Mouse (Mus musculus) retina, postnatal 1 day (tissue): ENCODE measurements around the gene Fam83c.

Experiments
- DNase-seq: peaks from one replicate; pipeline ENCODE4 v3.0.0-alpha.2; 2012

Fam83c gene

DNA sequence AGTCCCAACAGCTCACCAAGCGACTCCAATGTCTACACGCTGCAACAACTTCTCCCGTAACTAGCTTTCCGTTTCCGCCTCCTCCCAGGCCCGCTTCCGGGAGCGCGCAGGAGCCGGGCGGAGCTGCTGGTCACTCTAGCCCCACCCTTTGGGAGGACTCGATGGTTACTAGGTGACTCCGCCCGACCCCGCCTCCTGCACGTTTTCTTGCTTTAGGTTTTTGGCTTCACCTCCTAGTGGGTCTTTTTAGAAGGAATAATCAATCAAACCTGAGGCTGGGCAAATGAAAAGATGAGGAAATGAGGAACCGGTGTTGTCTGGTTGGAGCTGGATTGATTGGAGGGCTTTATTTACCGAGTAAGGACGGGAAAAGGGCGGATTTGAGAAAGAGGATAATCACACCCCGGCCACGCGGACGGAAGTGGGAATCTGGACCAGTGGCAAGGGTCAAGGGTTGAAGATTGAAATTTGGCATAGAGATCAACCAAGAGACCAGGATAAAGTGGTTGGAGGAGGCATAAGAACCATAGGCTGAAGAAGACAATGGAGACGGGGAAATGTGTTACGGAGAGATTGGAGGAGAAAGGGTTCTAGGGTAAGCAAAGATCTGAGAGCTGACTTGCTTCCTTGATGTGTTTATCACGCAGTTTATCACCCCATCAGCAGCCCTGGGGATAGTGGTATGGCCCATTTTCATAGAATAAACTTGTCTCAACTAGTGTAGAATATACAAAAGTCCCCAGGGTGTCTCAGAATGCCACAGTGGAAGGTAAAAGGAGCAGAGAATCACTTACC is 7.8 kb downstream of the Fam83c start, which contains the start of gene Eif6:
Gene Eif6, minus strand, starts transcription at position 296 of the 795 bp plus-strand sequence.
- peak; percentile 94 for DNase-seq

DNA sequence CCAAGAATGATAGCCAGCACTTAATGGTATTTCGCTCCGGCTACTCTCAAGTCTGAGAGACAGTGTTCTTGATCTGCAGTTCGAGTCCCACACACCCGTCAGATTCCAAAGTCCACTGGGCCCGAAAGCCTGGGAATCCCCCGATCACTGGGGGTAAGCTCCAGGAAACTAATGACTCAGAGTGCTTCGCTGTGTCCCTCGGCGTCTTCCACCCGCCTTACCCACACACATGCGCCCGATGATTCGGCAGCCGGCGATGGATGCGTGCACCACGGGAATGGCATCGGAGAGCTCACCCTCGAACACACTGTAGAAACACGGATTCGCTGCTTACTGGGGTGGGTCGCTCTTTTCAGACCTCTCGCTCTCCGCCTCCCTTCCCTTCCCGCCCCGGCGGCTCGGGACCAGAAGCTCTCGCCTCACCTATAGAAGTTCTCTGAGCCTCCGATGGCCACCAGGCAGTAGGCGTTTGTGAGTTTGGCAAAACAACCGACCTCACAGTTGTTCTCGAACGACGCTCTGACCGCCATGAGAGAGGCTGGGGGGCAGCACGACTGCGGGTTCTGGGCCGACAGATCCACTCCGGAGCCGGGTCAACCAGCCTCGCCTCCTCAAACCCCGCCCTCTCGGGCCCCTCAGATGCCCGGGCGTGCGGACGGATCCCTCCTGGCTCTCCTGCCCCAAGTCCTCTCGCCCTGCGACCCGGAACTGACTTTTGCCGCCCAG is 8.6 kb downstream of the Fam83c start:
- no peak for DNase-seq

DNA sequence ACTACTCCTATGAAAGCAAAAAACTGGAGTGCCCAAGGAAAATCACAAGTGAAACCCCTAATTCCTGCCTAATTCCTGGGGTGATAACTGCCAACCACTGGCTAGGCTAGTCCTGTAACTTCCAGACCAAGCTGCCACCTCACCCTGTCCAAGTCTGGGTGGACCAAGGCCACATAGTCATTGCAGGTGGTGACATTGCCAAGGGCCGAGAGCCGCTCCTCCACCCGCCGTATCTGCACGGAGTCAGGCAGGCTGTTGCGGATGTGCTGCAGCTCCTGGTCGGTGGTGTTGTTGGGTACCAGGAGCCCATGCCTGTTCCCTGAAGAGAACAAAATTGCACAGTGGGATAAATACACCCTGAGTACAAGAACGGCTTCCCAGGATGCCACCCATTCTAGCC is 10.9 kb downstream of the Fam83c start:
- DNase-seq, result no peak

DNA sequence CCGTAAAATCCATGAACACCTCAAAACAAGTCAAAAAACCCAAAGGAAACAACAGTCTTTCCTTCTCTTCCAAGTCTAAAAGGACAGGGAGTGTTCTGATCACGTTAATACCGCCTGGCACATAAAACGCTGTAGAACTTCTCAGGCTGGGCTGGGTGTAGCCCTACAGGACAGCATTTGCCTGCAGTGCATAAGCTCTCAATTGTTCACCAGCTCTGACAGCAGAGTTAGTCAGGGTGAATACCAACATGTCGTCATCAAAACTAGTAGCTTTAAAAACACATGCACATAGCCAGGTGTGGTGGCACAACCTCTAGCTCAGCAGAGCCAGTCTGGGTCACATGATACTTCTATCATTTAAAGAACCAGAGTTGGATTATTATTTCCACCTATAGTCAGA is 13.9 kb downstream of the Fam83c start:
- DNase-seq, result no peak

DNA sequence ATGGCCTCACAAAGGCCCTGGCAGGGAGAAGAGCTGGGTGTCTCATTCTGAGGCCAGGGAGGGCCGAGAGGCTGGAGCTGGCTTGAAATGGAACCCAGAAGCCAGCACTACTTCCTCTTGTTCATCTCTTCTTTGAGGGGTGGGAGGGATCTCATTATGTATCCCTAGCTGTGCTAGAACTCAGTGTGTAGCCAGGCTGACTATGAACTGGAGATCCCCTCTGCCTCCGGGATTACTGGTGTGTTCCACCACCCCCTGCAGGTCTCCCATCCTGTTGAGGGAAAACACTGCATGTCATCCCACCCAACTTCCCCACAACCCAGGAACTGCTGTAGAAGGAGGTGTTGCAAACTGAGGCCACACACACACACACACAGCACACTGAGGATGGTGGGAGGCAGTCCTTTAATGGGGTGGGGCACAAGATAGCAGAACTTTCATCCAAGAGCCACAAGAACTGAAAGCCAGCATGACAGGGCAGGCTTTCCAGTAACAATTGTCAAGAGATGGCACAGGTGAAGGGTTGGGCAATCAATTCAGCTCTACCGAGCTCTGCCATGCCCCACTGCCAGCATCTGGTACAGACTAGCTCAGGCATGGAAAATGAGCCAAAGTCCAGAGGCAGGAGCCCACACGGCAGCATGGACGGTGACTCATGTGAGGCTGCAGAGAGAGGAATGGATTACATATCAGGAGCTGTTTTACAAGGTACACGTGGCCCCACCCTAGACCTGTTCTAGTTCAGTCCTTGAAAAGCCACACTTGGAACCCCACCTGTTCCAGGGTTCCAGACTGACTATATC is 15.0 kb downstream of the Fam83c start:
- DNase-seq, result no peak

DNA sequence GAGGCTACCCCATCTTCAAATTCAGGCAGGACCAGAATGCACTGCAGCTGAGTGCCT is 15.4 kb downstream of the Fam83c start, which contains the start of gene BC029722:
Gene BC029722, minus strand, starts transcription at position 35 of the 57 bp plus-strand sequence.
- no peak for DNase-seq

DNA sequence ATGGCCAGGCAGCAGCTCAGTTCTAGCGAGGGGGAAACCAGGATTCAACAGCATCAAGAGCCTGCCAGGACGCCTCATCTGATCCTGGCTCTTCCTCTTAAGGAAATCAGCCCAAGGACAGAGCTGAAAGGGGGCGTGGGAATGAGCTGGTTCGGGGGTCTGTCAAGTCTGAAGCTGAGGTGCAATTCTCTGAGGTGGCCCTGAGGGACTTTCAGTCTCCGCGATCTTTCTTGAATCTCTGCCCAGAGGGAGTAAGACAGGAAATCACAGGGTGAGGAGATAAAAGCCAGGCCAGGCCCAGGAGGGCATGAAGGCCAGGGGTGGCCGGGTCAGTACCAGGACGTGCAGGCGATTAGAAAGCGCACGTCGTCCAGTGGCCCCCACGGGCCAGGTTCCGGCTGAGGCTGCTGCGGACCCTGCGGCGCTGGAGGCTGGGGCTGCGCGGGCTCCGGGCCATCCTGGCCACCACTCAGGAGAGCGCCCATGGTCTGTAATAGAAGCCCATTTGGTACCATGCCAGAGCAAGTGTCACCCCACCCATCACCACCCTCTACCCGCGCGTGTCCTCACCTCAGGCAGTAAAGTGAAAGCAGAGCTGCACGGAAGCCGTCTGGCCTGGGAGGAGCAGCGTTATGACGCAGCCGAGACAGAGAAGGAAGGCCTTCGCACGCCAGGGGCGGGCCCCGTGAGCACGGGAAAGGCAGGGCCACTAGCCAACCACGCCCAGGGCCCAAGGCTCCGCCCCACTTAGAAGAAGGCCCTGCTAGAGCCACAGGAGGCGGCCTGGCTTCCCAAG is 15.9 kb downstream of the Fam83c start:
- DNase-seq, result peak; percentile 94

DNA sequence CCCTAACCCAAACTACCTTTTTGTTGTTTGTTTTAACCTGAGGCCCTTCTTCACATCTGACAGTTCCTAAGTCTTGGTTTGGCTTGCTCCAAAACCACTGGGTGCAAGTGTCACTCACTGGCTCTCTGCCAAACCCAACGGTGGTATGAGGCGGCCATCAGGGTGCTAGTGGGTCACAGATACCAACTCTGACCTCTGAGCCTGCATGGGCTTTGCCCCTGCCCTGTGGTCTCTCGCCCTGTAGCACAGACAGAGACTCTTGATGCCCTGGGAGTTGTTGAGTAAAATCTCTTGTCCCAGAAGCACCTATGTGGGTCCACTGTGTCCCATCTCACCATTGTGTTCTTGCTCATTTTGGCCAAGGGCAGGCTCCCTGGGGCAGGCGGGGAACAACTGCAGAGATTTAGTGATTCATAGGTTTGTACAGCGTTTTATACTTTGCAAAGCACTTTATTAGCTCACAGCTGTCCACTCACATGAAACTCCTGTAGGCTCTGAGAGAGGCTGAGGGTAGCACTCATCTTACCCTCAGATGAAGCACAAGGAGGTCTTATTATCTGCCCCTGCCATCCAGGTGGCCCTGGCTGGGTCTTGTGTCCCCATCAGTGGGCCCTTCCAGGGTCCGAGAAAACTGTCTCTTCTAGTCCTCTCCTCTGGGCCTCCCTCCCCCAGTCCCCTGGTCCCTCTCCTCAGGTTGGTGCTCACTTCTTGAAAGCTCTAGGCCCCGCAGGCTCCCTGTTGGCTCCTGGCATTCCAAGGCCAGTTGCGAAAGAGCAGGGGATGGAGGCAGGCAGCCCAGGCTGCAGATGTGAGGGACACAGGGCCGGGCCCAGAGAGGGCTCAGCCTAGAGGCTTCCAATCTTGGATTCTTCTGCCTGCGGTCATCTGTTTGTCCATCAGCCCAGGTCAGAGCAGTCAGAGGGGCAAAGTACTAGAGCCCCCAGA is 17.1 kb downstream of the Fam83c start:
- DNase-seq, result no peak

DNA sequence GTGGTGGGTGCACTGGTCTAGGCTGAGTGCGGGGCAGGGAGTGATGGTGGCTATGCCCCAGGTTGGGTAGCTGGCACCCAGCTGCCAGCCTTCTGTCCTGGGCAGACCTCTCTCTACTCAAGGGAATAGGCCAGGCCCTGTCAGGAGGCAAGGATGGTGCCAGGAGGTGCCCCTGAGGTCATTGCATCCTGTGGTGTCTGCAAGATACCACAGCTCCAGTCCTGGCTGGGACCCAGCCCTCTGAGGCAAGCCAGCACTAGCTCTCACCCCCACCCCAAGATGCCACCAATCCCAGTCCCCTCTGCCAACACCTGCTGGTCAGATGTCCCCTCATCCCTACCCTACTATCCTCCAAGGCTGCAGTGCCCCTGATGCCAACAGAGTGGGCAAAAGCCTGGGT is 18.5 kb downstream of the Fam83c start:
- DNase-seq, result no peak

DNA sequence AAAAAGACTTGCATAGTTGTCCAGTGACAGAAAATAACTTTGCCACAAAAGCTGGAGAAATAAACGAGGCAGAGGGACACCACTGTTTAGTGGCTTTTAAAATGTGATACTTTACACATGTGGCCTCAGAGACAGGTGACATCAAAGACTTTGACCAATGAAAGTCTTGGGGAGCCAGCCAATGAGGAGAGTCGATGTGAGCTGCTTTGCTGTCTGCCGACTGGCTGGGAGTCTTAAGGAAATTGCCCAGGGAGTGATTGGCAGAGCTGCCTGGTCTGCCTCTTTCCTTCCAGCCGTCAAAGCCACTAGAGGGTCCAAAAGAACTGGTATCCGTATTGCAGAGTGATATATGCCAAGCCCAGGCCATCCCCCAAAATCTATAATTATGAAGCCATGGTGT is 19.8 kb downstream of the Fam83c start:
- peak; percentile 27 for DNase-seq

DNA sequence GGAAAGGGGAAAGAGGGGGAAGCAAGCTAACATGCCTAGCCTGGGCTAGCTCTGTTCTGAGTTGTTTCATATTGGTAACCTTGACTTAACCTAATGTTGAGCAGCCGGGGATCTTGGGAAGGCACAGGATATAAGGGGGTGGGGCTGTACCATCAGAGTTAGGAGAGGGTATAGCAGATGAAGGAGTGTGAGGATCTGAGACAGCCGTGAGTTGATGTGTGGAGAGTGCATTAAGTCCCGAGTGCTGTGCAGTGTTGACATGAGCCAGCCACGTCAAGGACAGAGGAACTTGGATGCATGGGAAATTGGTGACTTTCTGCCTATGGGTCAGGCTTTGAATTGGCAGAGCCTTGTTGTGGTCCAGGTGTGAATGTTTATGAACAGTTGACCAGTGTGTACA is 22.0 kb downstream of the Fam83c start:
- DNase-seq, result no peak

DNA sequence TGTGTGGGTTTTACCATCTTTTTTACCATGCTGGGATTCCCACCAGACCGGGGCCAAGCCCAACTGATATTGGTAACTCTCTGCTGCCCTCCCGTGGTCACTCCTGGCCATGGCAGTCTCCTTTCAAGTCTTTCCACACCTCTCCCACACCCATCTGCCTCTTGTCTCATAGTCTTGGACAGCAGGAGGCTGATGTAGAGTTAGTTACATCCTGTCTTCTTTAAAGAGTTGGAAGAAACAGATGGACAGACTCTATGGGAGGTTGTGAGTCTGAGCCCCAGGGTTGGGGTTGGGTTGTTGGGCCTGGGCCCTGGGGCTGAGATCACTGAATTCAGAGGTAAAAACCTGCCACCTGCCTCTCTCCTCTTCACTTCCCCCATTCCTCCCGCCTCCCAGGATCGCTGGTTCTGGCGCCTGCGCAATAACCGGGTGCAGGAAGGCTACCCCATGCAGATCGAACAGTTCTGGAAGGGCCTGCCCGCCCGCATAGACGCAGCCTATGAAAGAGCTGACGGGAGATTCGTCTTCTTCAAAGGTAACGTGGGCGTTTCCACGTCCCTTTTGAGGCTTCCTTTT is 22.7 kb downstream of the Fam83c start:
- DNase-seq, result peak; percentile 77

DNA sequence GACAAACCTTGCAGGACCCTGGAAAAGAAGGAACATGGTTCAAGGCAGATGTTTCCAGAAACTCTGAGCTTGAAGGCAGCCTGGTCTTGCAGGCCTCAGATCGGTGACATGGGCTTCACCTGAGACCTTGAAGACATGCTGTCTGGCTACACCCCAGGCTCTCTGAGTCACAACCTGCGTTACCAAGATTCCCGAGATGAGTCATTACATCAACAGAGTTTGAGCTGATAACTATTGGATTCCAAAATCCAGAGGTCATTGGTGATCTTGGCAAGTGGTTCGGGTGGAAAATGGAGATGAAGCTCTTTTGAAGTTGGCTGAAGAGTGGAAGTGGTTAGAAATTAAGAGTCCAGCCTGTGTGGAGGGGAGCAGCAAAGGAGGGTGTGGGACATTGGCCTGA is 25.0 kb downstream of the Fam83c start:
- DNase-seq, result no peak

DNA sequence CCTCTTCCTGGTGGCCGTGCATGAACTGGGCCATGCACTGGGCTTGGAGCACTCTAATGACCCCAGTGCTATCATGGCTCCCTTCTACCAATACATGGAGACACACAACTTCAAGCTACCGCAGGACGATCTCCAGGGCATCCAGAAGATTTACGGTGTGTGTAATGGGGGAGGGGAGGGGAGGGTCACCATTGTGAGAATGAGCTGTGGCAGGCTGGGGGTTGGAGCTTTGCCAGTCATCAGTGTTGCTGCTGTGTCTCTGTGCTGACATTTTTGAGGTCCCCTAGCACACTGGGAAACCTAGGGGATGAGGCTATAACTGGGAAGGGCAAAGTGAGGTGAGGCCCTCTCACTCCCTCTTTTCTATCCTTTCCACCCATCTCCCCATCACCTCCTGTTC is 27.2 kb downstream of the Fam83c start:
- DNase-seq, result no peak

DNA sequence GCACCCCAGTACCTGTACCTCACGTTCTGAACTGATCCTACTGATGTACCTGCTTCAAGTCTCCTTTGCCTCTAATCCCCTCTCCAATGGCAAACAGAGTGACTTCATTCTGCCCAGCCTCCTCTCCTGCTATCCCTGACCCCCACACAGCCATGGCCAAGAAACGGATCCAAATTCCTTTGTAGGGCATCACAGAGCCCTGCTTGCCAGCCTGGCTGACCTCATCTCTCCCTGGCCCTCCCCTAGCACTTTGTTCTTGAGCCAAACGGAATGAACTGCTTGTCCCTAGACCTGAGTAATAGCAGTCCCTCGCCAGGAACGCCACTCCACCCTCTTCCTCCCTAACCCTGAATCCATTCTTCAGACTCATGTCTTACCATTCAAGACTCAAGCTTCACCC is 28.1 kb downstream of the Fam83c start:
- no peak for DNase-seq

DNA sequence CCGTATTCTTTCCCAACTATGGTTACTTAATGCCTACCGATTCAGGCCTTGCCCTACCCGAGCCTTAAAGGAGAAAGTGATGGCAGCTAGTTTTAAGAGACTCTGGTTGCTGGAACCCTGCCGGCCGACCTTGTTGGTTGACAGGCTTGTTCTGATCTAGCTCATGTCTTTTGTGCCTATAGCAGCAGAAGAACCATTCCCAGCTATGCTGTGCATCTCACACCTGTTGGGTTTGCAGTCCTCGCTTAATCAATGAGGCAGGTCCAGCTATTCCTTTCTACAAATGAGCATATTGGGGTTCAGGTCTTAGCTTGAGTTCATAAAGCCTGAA is 28.8 kb downstream of the Fam83c start:
- DNase-seq, result no peak

DNA sequence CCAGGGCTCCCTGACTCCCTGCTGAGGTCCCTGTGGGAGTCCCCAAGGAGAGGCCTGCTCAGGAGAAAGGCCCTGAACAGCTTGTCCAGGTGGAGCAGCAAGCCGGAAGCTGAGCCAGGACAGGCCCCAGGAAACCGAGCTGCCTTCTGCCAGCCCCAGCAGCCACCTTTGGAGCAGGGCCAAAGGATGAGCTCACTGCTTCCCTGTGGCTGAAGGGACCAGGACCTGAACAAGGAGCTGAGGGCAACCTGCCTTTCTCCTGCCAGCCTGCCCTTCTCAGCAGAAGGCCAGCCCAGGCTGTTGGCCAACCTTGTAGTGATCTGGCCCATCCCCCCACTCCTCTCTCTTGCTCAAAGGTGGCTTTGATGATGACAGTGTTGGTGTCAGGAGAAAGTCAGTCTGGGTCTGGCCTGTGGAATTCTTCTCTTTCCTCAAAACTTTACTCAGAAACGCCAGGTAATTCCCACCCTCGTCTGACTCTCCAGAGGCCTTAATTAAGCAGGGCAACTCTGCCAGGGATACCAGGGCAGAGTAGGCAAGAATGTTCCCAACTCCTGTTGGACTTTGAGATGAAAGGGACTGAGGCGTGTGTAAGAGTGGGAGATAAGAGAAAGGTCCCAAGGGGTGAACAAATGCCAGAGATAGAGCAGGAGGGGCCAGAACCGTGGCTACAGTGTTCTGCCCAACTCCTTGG is 29.3 kb downstream of the Fam83c start:
- DNase-seq, result peak; percentile 58

DNA sequence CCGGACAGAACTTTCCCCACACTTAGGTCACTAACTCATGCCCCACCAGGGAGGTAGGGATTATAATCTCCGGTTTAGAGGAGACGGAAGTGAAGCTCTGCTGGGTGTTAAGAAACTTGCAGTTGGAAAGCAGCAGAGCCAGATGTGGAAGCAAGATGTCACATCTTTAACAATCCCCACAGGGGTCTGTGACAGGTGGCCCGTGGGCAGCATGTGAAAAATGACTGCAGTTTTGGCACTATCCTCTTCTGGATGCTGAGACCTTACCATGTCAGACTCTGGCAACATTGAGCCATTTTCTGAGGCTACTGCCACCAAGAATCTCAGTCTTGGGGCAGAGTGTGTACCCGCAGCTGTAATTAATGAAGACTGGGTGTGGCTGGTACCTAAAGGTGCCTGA is 30.6 kb downstream of the Fam83c start:
- no peak for DNase-seq

DNA sequence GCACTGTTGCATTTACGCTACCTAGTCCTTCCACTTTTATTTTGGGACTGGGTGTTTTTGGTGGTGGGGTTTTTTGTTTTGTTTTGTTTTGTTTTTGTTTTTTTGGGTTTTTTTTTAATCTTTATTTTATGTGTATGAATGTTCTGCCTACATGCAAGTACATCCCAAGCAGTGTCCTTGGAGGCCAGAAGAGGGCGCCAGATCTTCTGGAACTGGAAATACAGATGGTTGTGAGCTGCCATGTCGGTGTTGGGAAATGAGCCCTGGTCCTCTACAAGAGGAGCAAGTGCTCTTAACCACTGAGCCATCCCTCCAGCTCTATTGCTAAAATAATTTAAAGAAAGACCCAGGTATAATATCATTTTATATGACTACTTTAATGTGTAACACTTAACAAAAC is 31.9 kb downstream of the Fam83c start:
- DNase-seq, result peak; percentile 44

DNA sequence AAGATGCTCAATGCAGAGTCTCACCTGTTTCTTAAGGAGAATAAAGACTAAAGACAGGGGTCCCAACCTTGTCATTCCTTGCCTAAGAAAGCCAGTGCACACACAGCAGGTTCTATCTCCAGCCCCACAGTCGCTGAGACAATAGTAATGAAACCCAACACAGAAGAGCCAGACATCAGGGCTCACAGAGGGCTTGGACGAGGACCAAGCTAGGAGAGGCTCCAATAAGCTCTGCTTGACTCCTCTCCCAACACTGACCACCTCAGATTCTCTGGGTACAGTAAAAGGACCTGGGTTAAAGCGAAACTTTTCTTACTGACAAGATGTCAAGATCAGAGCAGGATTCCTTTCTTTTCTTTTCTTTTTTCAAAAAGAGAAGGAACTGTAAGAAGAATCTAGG is 36.0 kb downstream of the Fam83c start:
- no peak for DNase-seq
